Mouse (Mus musculus): ENCODE data around the gene Rassf3.

GRCm38 (mm10) chr10:121425079-121425478 lies 51.1 kb downstream of the Rassf3 start:
- TF ChIP-seq CTCF (IDR thresholded peaks at IDR 0.05; ENCODE audit: control insufficient read depth, insufficient read depth, insufficient replicate concordance, low read depth, low read length): no peak
- TF ChIP-seq POLR2A (IDR thresholded peaks at IDR 0.05; ENCODE audit: control insufficient read depth, low read depth, low read length): no peak
